Mouse (Mus musculus): ENCODE results near the gene Cklf.
"Not testable (repeated sequence)": the region's sequence is repeated elsewhere in the genome, so short reads cannot be mapped to it uniquely, and the experiment has no call there.

The Cklf gene

GRCm38 (mm10) chr8:104251461-104251860 is 800 bp downstream of the Cklf start:
- in situ Hi-C loops (cut with MboI, MseI) = no loop called here

GRCm38 (mm10) chr8:104253016-104253415 is 2.4 kb downstream of the Cklf start:
- in situ Hi-C loops (cut with MboI, MseI) = no loop called here

GRCm38 (mm10) chr8:104261802-104262201 is 11.1 kb downstream of the Cklf start:
- in situ Hi-C loops (cut with MboI, MseI) = not testable (repeated sequence)

GRCm38 (mm10) chr8:104264271-104264935 is 13.7 kb downstream of the Cklf start:
- in situ Hi-C loops (cut with MboI, MseI) = not testable (repeated sequence)

- in situ Hi-C loops (cut with MboI, MseI) = loop anchor here (5.0 kb wide), 1 partner anchor 39 kb away; no protein-coding TSS in a partner anchor
Observed at GRCm38 (mm10) chr8:104268368-104268767, 17.7 kb downstream of the Cklf start.

- in situ Hi-C loops (cut with MboI, MseI) = loop anchor here (5.0 kb wide), 1 partner anchor 38 kb away; no protein-coding TSS in a partner anchor
Observed at GRCm38 (mm10) chr8:104268937-104269440, 18.3 kb downstream of the Cklf start.

GRCm38 (mm10) chr8:104293081-104293480 is 42.4 kb downstream of the Cklf start, which contains the start of gene Cmtm2a:
Cmtm2a (minus strand) TSS chr8:104293181.
- in situ Hi-C loops (cut with MboI, MseI) = not testable (repeated sequence)

GRCm38 (mm10) chr8:104294396-104294795 is 43.7 kb downstream of the Cklf start:
- in situ Hi-C loops (cut with MboI, MseI) = no loop called here

GRCm38 (mm10) chr8:104301577-104301976 is 50.9 kb downstream of the Cklf start:
- in situ Hi-C loops (cut with MboI, MseI) = not testable (repeated sequence)

GRCm38 (mm10) chr8:104302536-104302935 is 51.9 kb downstream of the Cklf start:
- in situ Hi-C loops (cut with MboI, MseI) = not testable (repeated sequence)

GRCm38 (mm10) chr8:104304962-104305361 is 54.3 kb downstream of the Cklf start:
- in situ Hi-C loops (cut with MboI, MseI) = loop anchor here (5.0 kb wide), 1 partner anchor 38 kb away; no protein-coding TSS in a partner anchor

GRCm38 (mm10) chr8:104308341-104308740 is 57.7 kb downstream of the Cklf start:
- in situ Hi-C loops (cut with MboI, MseI) = loop anchor here (5.0 kb wide), 1 partner anchor 41 kb away; no protein-coding TSS in a partner anchor

- in situ Hi-C loops (cut with MboI, MseI) = loop anchor here (5.0 kb wide), 1 partner anchor 42 kb away; no protein-coding TSS in a partner anchor
Observed at GRCm38 (mm10) chr8:104309441-104310155, 58.9 kb downstream of the Cklf start, which contains the start of the genes Gm45711 and Cmtm1. Gm45711 (minus strand) TSS chr8:104310081. Cmtm1 (minus strand) TSS chr8:104310145.

- in situ Hi-C loops (cut with MboI, MseI) = not testable (repeated sequence)
Observed at GRCm38 (mm10) chr8:104312023-104312422, 61.4 kb downstream of the Cklf start.

GRCm38 (mm10) chr8:104313311-104313710 is 62.6 kb downstream of the Cklf start:
- in situ Hi-C loops (cut with MboI, MseI) = no loop called here
